Mouse (Mus musculus): ENCODE results near the gene Wwc2.

Wwc2 gene

GRCm38 (mm10) chr8:47799438-47799837 is 191.3 kb downstream of the Wwc2 start:
- in situ Hi-C loops (cut with MseI, MboI) = no loop called here

DNA sequence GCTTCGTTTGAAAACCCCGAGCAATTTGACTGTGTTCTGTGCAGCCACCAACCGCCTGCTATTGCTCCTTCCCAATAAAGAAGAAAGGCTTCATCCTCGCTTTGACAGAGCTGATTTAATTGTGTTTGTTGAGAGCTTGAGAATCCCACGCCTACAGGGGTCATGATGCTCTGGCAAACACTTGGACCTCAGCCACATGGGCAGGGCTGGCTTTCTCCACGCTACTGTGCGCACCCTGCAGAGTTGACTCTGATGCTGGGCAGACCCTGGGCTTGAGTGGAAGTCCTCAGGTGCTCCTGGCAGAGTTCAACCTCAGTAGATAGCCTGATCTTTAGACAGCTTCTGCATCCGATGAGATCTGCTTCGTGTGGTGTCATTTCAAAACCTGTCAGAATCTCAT is 198.7 kb downstream of the Wwc2 start:
- in situ Hi-C loops (cut with MseI, MboI) = no loop called here

- in situ Hi-C loops (cut with MseI, MboI) = no loop called here
Observed at GRCm38 (mm10) chr8:47787705-47788104, 203.0 kb downstream of the Wwc2 start.

DNA sequence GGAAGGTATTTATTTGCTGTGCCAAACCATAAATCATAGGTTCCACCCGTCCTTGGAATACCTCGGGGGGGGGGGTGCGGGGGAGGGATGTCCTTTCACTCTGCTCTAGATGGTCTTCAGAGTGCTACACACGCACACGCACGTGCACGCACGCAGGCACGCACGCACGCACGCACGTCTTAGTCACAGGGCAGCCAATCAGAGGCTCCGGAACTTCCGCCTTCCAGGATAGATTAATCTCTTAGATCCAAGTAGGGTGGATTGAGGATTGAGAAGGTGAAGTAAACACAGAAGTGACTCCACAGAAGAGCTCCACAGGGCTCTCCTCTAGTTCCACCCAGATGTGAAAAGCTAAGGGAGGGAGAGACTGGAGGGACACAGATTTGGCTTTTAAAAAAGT is 204.4 kb downstream of the Wwc2 start:
- in situ Hi-C loops (cut with MseI, MboI) = no loop called here

DNA sequence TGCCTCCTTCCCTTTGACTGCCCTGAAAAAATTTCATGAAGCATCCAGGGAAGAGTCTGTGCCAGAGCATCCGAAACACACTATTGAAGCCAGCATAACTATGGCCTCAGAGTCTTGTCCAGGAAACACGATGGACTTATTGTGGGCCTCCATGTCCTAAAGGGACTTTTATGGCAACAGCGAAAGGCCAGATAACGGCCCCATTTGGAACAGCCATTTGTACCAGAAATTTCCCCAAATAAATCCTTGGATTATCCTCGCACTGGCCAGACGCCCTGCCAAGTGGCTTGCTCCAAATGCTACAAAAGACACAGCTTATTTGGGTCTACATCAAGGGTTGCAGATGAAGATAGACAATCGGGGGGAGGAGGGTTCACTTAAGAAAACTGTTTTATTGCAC is 206.3 kb downstream of the Wwc2 start:
- in situ Hi-C loops (cut with MseI, MboI) = no loop called here

DNA sequence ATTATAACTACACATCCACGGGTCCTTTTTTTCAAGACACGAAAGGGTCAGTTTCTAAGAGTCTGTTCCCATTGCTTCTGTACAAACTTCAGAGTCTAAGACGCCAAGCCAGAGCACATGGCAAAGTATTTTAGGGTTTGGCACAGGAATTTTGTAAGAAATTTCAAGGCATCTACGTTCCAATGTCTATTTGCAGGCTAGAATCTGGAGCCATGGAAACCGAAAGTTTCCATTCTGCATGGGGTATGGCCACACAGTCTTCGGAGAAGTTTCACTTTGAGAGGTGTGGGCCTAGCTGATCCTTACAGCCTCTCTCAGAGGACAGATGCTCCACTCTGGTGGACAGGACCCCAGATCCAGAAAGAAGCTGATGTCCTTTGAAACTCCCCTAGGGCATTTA is 206.8 kb downstream of the Wwc2 start:
- in situ Hi-C loops (cut with MseI, MboI) = no loop called here

DNA sequence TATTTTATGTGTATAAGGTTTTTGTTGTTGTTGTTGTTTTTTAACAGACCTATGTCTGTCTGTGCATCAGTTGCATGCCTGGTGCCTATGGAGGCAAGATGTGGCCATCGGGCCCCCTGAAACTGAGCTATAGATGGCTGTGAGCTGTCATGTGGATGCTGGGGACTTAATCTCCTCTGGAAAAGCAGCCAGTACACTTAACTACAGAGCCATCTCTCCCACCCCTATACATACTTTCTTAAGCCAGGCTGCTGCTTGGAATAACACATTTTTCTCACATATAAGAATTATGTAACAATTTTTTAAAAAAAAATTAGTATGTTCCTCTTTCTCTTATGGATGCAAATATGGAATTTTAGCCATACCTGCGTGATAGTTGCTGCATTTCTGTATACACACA is 207.2 kb downstream of the Wwc2 start:
- in situ Hi-C loops (cut with MseI, MboI) = no loop called here

DNA sequence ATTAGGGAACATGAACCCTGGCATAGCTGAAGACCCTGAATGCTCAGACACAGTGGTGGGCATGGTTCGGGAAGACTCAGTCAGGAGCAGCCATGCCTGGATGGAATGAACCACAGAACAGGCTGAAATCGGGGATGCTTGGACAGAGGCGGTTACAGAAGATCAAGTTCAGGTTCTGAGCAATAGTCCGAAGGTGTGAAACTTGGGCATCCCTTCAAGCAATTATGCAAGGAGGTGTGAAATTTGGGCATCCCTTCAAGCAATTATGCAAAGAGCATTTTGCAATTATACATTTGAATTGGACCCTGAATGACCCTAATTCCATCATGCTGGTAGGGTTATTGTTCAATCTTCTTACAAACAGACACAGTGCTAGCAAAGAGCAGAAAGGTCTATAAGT is 208.8 kb downstream of the Wwc2 start:
- in situ Hi-C loops (cut with MseI, MboI) = no loop called here

DNA sequence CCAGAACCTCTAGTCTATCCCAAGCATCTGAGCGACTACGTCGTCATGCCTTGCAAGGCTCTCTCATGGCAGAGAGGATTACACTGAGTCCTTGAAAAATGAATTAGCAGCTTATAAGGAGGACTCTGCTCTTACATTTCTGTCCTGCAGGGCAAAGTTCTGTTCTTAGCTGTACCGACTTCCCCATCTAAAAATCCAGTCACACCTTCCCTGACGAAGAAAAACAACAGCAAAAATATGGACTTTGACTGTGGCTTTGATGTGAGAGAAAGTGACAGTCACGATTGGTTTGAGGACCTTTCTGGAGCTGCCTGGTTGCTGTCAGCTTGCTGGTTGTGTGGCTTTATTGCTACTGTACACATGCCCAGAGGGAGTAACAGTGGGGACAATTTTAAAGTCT is 211.1 kb downstream of the Wwc2 start:
- in situ Hi-C loops (cut with MseI, MboI) = no loop called here

GRCm38 (mm10) chr8:47777415-47777814 is 213.3 kb downstream of the Wwc2 start:
- in situ Hi-C loops (cut with MseI, MboI) = no loop called here

Measured in mouse trophoblast stem cell (cell line).